Mouse (Mus musculus): ENCODE measurements around the gene Zfp213.
"Not testable (repeated sequence)": the region's sequence is repeated elsewhere in the genome, so short reads cannot be mapped to it uniquely, and the experiment has no call there.

Gene Zfp213

DNA sequence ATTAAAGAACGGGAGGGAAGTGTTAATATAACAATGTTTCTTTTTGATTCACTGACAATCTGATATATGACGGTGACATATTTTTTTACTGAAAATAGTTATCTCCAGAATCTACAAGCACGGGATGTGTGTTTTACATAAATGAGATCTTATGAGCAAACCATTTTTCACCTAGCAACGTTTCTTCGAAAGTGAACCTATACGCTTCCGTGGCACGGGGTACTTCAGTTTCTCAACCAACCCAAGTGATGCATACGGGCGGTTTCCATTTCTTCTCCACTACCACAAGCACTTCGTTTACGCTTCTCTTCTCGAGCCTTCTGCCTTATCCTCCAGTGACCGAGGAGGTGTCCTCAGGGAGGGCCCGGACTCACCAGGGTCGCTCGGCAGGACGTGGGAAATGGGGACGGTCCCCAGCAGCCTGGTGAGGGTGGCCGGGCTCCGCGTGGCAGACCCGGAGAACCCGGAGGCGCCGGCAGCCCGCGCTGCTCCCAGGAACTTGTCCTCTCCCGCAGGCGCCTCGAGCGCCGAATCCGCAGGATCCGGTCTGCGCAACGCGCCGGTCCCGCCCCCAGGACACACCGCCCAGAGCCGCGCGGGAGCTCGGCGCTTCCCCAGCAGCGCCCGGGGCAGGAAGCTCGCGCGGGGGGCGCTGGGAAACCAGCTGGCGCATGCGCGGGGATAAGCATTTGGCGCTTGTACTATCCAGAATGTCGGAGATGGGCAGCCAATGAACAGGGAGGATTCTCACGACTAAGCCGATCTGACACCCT lies at the start of gene Zfp213:
Zfp213 (minus strand) TSS at position 644 of the 773 bp plus-strand sequence.
- peak; percentile 95 for DNase-seq (ENCODE audit: low spot score)

DNA sequence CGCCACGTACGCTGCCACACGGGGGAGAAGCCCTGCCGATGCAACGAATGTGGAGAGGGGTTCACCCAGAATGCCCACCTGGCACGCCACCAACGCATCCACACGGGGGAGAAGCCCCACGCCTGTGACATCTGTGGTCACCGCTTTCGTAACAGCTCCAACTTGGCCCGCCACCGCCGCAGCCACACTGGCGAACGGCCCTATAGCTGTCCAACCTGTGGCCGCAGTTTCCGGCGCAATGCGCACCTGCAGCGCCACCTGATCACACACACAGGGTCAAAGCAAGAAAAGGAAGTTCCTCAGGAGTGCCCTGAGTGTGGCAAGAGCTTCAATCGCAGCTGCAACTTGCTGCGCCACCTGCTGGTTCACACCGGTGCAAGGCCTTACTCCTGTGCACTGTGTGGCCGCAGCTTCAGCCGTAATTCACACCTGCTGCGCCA lies 46.3 kb upstream of the Zfp213 start:
- DNase-seq (ENCODE audit: low spot score), result peak; percentile 68

DNA sequence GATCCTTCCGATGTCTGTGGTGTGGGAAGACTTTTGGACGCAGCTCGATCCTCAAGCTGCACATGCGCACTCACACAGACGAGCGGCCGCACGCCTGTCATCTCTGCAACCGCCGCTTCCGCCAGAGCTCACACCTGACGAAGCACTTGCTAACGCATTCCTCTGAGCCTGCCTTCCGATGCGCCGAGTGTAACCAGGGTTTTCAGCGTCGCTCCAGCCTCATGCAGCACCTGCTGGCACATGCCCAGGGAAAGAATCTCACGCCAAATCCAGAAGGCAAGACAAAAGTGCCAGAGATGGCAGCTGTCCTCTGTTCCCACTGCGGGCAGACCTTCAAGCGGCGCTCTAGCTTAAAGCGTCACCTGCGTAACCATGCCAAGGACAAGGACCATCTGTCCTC lies 45.6 kb upstream of the Zfp213 start:
- DNase-seq (ENCODE audit: low spot score), result no peak

DNA sequence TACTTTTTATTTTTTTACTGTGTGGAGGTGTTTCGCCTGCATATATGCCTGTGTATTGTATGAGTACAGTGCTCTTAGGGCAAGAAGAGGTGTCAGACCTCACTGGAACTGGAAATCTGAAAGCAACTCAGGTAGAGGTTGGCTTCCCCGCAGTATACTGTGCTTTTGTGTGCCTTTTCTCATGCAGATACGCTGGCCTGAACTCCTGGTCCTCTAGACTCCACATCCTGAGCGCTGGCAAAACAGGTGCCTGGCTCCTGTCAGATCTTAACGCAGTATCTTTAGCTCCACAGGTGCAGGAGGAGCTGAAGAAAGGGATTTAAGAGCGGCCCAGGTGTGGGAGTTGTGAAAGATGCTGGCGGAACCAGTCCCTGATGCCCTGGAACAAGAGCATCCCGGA lies 41.2 kb upstream of the Zfp213 start:
- no peak for DNase-seq (ENCODE audit: low spot score)

DNA sequence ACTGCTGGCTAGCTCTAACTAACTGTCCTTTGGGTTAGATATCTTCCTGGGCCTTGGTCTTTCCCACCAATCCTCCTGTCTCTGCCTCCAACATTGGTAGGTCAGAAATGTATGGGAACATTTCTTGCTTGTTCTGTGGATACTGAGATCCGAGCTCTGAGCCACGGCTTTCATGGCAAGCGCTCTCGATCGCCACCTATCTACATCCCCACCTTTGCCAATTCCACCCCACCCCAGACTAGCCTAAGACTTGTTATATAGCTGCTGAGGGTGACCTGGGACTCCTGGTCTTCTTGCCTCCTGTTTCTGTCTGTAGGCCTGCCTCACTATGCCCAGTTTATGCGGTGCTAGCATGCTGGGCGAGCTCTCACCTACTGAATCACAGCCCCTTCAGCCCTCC lies 40.4 kb upstream of the Zfp213 start:
- no peak for DNase-seq (ENCODE audit: low spot score)

DNA sequence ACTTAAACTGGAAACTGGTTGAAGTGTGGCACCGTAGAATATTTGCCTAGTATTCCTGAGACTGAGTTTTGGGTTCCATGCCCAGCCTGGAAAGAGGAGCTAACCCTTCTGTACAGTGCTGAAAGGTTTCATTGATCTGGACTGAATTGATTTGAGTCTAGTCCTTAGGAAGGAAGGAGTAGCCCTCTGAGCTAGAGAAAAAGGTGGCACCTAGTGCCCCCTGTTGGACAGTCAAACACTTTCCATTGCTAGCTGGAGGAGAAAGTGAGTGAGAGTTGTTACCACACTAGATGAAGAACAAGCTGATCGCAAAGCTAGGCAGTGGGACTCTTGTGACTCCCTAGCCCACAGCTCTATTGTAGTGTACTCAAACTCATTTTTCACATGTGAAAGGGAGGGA lies 39.5 kb upstream of the Zfp213 start:
- DNase-seq (ENCODE audit: low spot score), result no peak

DNA sequence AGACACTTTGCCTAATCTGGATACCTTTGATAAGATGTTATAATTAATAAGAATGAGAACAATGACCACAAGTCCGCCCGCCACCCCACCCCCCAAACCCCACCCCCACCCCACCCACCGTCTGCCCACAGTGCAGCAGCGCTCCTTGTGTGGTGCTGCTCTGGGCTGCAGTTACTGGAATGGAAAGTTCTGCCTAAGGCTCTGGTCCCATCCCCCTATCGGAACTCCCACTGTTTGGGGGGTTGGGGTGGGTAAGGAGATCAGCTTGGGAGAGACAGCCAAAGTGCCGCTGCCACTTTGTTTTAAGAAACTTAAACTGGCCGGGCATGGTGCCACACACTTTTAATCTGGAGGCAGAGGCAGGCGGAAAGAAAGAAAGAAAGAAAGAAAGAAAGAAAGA lies 39.0 kb upstream of the Zfp213 start:
- no peak for DNase-seq (ENCODE audit: low spot score)

DNA sequence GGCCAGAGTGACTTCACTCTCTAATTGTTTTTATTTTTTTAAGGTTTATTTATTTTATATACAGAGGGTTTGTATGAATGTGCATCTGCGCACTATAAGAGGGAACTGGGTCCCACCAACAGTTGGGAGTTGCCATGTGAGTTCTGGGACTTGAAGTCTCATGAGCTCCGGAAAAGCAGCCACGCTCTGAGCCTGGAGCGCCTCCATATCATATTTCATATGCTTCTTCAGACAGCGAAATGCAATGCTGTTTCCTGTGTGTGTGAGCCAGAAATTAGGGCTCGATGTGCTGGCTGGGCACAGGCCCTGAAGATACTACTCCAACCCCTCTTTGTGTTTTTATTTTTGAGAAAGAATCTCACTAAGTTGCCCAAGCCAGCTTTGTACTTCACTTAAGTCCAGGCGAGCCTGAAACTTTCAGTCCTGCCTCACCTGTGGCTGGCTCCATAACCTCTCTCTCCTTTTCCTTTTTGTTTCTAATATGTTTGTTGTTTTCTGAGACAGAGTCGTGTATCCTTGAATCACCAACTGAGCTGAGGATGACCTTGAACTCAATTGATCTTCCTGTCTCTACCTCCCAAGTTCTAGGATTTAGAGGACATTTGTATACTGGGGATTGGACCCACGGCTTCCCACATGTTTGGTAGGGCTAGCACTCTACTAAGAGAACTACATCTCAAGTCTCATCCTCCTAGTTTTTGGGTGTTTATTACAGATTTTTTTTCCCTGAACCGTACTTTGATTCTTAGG lies 38.0 kb upstream of the Zfp213 start:
- no peak for DNase-seq (ENCODE audit: low spot score)

DNA sequence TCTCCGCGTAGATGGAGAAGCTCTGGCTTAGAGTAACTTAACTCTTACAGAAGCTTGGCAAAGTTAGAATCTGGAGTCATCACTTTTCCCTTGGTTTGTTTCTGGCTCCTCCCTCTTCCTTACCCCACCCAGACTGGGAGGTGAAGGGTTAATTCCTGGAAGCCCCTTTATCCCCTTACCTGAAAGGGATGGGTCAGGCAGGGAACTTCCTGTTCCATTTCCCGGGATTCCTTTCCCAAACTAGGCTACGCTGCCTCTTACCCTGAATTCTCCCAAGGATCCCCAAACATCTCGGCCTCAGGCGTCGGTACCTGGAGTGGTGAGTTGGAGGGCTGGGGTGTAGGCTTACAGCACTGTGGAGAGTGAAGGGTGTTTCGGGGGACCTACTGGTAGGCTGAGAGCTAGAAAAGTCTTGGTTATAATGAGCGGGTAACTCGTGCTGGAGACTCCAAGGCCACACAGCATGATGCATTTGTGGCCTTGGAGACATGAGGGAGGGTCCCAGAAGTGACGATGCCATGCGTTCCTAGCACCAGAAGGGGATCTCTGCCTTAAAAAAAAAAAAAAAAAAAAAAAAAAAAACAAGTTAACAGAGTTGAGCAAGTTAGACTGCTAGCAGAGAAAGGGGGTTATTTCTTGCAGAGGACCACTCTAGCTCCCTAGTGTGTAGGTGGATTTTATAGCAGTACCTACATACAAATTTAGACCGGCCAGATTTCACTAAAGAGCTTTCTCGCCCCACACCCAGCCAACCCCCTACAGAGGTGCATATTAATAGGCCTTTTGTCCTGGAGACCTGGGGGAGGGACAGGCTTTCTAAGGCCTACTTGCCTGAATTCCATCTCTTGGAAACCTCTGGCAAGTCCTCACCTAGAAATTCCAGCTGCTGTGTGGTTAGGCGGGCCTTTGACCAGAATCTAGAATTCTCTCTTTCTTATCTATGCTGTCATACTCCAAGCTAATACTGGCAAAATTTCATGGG lies 36.9 kb upstream of the Zfp213 start, which contains the start of gene Zscan10:
Zscan10 (plus strand) TSS at position 216 of the 982 bp plus-strand sequence.
- no peak for DNase-seq (ENCODE audit: low spot score)

DNA sequence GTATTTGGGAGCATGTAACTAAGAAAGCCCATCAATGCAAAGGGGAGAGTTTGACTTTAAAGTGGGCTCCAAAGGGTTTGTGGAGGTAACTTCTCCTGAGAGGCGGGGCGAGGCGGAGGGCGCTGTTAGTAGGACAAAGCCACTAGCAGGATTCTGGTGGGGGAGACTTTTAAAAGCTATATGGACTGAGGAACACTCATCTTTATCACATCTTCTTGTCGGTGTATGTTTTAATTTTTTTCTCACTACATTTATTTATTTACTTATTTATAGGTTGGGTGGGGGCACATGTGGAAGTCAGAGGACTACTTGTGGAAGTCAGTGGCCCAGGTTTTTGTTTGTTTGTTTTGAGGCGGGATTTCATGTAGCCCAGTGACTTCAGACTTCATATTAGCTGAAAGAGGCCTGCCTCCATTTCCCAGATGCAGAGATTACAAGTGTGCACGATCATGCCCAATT lies 35.6 kb upstream of the Zfp213 start:
- DNase-seq (ENCODE audit: low spot score), result no peak

DNA sequence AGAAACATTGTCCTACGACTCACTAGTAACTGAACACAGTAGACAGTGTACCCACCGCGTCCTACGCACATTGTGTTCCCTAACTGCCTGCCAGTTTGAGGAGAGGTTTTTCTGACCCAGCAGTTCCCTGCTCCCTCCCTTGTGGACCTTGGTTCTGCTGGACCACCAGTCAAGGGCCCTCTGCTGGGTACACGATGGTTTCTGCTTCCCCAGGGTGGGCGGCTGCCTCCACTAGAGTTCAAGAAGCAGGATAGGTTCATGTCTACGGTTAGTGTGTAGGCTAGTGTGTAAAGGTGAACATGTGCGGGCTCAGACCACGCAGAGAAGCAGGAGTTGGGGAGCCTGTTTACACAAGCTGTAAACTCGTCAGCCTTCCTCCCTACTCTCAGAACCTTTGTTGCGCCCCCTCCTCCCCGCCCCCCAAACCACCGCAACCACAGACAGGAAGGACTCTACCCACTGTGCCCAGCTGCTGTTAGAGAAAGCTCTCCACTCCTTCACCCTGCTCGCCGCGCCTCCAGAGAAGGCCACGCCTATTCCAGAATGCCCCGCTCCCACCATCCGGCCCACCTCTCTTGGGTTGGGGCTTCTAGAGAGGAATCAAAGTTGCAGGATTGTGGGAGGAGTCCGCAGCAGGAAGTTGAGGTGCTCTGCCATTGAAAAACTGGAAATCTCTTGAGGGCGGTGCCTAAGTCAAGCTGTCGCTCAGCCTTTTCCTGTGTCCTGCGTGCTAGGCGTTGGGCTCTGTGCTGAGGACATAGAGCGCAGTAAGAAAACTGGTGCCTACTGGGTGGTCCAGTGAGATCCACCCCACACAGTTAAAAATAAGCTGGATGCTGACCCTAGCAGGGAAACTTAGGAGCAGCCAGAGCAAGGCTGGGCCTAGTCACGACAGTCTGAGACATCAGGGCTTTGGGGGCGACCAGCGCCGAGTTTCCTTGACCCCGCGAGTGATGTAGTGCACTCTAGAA lies 34.8 kb upstream of the Zfp213 start, which contains the start of gene Zfp13:
Zfp13 (minus strand) TSS at position 906 of the 971 bp plus-strand sequence.
- DNase-seq (ENCODE audit: low spot score), result peak; percentile 89

DNA sequence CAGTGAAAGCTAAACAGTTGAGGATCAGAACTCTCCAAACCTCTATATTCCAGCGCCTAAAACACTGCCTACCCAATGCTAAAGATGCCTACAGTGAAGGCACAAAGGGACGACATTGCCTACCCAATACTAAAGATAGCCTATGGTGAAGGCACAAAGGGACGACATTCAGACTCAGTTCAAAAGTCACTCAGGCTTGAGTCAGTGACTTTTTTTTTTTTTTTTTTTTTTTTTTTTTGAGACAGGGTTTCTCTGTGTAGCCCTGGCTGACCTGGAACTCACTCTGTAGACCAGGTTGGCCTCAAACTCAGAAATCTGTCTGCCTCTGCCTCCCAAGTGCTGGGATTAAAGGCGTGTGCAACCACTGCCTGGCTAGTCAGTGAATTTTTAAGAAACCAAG lies 31.1 kb upstream of the Zfp213 start:
- DNase-seq (ENCODE audit: low spot score), result not testable (repeated sequence)

DNA sequence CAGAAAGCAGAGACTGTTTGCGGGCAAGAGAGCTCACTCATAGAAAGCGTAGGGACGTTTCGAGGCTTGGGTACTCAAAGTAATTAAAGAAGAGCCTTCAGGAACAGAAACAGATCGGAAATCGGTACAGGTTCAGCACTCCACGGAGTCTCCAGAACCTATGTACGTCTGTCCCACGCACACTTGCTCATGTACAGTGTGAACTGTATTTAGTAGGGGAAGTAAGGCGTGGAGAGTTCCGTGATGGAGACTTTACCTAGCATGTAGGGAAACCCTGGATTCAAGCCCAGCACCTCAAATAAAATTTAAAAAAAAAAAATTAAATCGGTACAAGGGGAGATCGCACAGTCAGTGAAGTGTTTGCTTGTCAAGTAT lies 28.9 kb upstream of the Zfp213 start:
- DNase-seq (ENCODE audit: low spot score), result no peak

DNA sequence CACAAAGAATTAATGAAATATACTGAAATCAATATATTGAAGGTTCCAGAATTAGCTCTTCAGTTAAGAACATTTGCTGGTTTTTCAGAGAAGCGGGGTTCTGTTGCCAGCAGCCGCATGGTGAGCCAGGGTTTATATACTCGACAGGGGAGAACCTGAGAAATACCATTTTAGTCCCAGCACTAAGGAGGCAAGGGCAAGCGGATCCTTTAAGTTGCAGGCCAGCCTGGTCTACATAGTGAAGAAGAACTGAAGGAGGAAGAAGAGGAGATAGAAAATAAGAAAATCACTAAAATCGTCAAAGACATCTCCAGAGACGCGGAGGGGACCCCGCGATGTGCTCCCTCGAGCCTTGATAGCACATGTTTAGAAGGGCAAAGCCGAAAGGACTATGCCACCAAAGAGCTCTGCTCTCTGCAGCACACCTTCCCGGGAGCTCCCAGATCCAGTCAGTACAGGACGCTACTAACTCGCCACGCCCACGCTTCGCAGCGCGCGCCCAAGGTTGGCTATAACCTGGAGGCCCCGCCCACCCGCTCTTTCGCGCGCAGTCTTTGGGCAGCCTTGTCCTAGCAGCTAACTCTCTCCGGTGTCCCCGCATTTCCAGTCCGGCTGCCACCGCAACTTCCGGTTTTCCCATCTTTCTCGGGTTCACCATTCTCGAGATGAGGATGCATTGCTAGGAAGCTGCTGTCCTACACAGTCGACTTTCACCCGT lies 28.3 kb upstream of the Zfp213 start:
- peak; percentile 97 for DNase-seq (ENCODE audit: low spot score)

DNA sequence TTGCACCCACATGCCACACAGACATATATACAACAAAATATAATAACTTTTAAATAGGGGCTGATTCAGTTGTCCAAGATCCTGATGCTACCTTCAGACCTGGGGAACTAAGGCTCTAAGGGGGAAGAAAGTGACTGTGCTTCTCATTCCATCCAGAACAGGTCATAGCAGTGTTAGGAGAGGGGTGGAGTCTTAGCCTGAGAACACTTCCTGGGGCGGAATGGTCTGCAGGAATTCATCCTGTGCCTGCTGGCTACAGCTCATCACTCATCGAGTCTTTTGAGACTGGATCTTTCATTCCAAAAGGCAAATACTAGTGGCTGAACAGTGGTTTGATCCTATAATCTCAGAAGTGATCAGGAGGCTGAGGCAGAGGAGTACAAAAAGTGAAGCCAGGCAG lies 23.2 kb upstream of the Zfp213 start:
- no peak for DNase-seq (ENCODE audit: low spot score)

DNA sequence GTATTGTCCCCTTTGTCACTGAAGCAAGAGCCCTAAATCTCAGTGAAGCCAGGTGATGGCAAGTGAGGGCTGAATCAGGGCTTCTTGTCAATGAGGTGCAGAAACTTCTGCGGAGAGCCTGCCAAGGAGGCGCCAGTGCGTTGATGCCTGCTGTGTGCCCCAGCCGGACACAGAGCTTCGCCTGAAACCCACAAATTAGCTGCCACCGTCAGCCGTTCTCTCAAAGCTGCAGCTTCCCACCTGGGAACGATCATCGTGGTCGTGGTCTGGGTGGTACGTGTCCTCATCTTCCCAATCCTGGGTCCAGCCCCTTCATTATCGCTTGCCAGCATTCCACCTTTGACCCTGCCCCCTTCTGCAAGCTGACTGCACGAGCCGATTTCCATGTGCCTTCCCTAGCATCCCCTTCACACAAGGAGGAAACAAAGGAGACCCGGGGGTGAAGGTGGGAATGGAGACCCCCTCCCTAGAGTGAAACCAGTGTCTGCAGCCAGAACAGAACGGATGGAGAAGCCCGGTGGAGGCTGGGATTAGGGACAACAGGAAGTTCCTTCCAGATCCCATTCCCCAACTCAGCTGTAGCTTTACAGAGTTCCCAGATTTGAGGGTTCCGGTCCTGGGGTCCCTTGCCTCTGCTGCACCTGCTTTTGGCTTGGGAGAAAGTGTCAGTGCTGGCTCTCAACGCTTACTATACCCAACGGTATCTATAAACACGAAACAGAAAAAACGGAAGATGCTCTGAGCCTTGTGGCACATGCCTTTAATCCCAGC lies 21.9 kb upstream of the Zfp213 start:
- DNase-seq (ENCODE audit: low spot score), result peak; percentile 53

DNA sequence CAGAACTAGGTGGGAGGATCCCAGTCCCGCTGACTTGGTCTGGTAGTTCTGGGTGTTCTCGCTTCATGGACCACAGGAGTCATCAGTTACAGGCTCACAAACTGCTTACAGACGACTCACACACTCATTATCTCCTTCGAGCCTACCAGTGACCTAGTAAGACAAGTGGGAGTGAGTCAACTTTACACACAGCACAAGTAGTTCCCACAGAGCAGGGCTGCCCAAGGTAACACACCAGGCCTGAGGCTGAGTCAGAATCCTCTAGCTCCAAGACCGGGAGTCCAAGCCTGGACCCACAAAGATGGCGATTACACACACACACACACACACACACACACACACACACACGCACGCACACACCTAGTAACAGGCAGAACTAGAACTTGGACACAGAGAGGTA lies 20.7 kb upstream of the Zfp213 start:
- DNase-seq (ENCODE audit: low spot score), result no peak

DNA sequence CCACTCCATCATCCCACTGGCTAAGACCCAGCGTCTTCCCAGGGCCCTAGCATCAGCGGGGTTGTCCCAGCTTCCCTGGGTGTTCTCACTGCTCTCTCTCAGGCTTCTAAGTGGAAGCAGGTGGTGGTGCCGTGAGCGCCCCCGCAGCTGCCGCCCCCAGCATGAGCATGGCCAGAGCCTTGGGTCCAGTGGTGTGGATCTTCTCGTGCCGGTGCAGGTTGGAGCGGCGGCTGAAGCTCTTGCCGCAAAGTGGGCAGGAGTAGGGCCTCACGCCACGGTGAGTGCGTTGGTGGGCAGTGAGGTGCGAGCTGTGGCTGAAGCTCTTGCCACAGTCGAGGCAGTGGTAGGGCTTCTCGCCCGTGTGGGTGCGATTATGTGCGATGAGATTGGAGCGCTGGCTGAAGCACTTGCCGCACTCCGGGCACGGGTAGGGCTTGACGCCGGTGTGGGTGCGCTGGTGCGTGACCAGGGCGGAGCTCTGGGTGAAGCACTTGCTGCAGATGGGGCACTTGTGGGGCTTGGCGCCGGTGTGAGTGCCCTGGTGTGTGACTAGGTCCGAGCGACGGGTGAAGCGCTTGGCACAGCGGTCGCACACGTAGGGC lies 12.0 kb upstream of the Zfp213 start:
- no peak for DNase-seq (ENCODE audit: low spot score)

DNA sequence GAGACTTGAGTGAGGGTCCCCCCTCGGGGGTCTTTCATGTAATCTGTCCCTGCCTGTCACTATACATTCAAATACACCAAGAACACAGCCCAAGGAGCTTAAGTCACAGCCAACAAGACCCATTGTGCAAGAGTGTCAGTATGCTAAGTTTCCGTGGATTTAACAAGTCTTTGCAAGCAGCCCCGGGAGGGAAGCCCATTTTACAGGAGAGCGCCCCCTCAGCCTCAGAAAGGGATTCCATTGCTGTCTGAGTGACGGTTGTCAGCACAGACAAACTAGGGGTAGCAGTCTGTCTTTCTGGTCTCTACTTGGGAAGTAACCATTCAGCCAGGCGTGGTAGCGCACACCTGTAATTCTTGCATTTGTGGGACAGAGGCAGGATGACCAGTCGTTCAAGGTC lies 10.1 kb upstream of the Zfp213 start:
- DNase-seq (ENCODE audit: low spot score), result no peak
